Mouse (Mus musculus) heart, embryonic 15.5 days (tissue): Measurements from ENCODE around the gene Sipa1l3. TPM values are rescaled to one million over a fixed set of nuclear protein-coding genes. Genes with fewer than 3 reads are reported as not detected.

ENCODE experiments used
- ATAC-seq: fragments of 200-750 bp; cut with Nextera tagmentation; replicated peaks from 2 replicates; pipeline ENCODE4 v1.8.0; 2017; ENCODE audit warnings: low read depth, moderate TSS enrichment; ENCODE audit not compliant: insufficient number of reproducible peaks, insufficient read depth, low FRiP score
- H3K27ac ChIP-seq: fragments of 300-500 bp; sonication (generic); 2 replicates; pipeline ENCODE4 v1.5.1; 2015; ENCODE audit warnings: mild to moderate bottlenecking, inconsistent platforms
- H3K27me3 ChIP-seq: fragments of 300-500 bp; sonication (generic); 2 replicates; pipeline ENCODE4 v1.6.1; 2015; ENCODE audit warnings: inconsistent platforms
- H3K36me3 ChIP-seq: fragments of 300-500 bp; sonication (generic); 2 replicates; pipeline ENCODE4 v1.6.1; 2015; ENCODE audit warnings: mild to moderate bottlenecking, inconsistent platforms
- H3K4me1 ChIP-seq: fragments of 300-500 bp; sonication (generic); replicated peaks from 2 replicates; pipeline ENCODE4 v1.6.1; 2015; ENCODE audit warnings: inconsistent platforms
- H3K4me2 ChIP-seq: fragments of 300-500 bp; sonication (generic); 2 replicates; pipeline ENCODE4 v1.6.1; 2015; ENCODE audit warnings: inconsistent platforms, mild to moderate bottlenecking, moderate library complexity
- H3K4me3 ChIP-seq: fragments of 300-500 bp; sonication (generic); 2 replicates; pipeline ENCODE4 v1.5.1; 2015; ENCODE audit warnings: mild to moderate bottlenecking, inconsistent platforms
- H3K9ac ChIP-seq: fragments of 300-500 bp; sonication (generic); 2 replicates; pipeline ENCODE4 v1.6.1; 2015; ENCODE audit warnings: mild to moderate bottlenecking, inconsistent platforms
- H3K9me3 ChIP-seq: fragments of 300-500 bp; sonication (generic); replicated peaks from 2 replicates; pipeline ENCODE4 v1.6.1; 2016; ENCODE audit warnings: inconsistent platforms
- WGBS: fragments of 180-500 bp; shearing (Covaris S2); methylation state at CpG from one replicate; pipeline ENCODE4 v1.1.7; 2015; ENCODE audit warnings: mixed read lengths; 5-methylcytosine and 5-hydroxymethylcytosine counted together
- polyA plus RNA-seq: library from polyadenylated mRNA; unstranded; fragments of >200 nt; fragmentation: Nextera tagmentation; extraction: Ambion mirVana; gene quantifications from 2 replicates; pipeline ENCODE4 v1.2.1, GENCODE M21; 2015

Gene Sipa1l3
- polyA plus RNA-seq, 1 experiment from 2014 or later = 2.2 TPM

GRCm38 (mm10) chr7:29341722-29342121, 176.7 kb downstream of the Sipa1l3 start:
- Histone ChIP-seq H3K4me1 (0 out of 2 replicates have a peak, but pooled peaks cover 2% of the 10 kb centered on the region), H3K4me3 (no peak overlapping the region), H3K9ac (no peak overlapping the region), H3K27me3 (no peaks in the 10 kb centered on the region), H3K36me3 (no peaks in the 10 kb centered on the region), H3K27ac (no peak overlapping the region), H3K4me2 (no peak overlapping the region), H3K9me3 (no peaks in the 10 kb centered on the region)
- ATAC-seq = no peak
- 64% methylated on average over 12 of the region's 12 CpGs for WGBS

- H3K4me1 ChIP-seq = 0 out of 2 replicates have a peak, but pooled peaks cover 2% of the 10 kb centered on the region
- no peak overlapping the region for H3K9ac ChIP-seq
- no peak overlapping the region for H3K4me2 ChIP-seq
- no peak for ATAC-seq
- no peaks in the 10 kb centered on the region for H3K27me3 ChIP-seq
- no peaks in the 10 kb centered on the region for H3K9me3 ChIP-seq
- no peak overlapping the region for H3K27ac ChIP-seq
- no peak overlapping the region for H3K4me3 ChIP-seq
- 79% methylated on average over 8 of the region's 8 CpGs for WGBS
- no peaks in the 10 kb centered on the region for H3K36me3 ChIP-seq
Observed at GRCm38 (mm10) chr7:29340838-29341237, 177.6 kb downstream of the Sipa1l3 start.

- no peaks in the 10 kb centered on the region for H3K36me3 ChIP-seq
- no peak for ATAC-seq
- no peaks in the 10 kb centered on the region for H3K27me3 ChIP-seq
- H3K4me1 ChIP-seq = 0 out of 2 replicates have a peak, but pooled peaks cover 2% of the 10 kb centered on the region
- no peak overlapping the region for H3K4me3 ChIP-seq
- no peaks in the 10 kb centered on the region for H3K9me3 ChIP-seq
- H3K27ac ChIP-seq = no peak overlapping the region
- H3K4me2 ChIP-seq = no peak overlapping the region
- 91% methylated on average over 9 of the region's 9 CpGs for WGBS
- no peak overlapping the region for H3K9ac ChIP-seq
Observed at GRCm38 (mm10) chr7:29340247-29340646, 178.2 kb downstream of the Sipa1l3 start.

GRCm38 (mm10) chr7:29338984-29339679, 179.3 kb downstream of the Sipa1l3 start:
- ATAC-seq = no peak
- no peaks in the 10 kb centered on the region for H3K9me3 ChIP-seq
- H3K9ac ChIP-seq = no peak overlapping the region
- H3K4me2 ChIP-seq = no peak overlapping the region
- no peaks in the 10 kb centered on the region for H3K36me3 ChIP-seq
- H3K4me1 ChIP-seq = 0 out of 2 replicates have a peak, but pooled peaks cover 2% of the 10 kb centered on the region
- H3K27ac ChIP-seq = no peak overlapping the region
- no peaks in the 10 kb centered on the region for H3K27me3 ChIP-seq
- WGBS = 48% methylated on average over 14 of the region's 14 CpGs
- H3K4me3 ChIP-seq = no peak overlapping the region

GRCm38 (mm10) chr7:29338351-29338919, 180.0 kb downstream of the Sipa1l3 start:
- no peaks in the 10 kb centered on the region for H3K9me3 ChIP-seq

GRCm38 (mm10) chr7:29337766-29338165, 180.7 kb downstream of the Sipa1l3 start:
- no peak overlapping the region for H3K9ac ChIP-seq
- WGBS = 61% methylated on average over 2 of the region's 2 CpGs
- H3K9me3 ChIP-seq = no peaks in the 10 kb centered on the region
- H3K27me3 ChIP-seq = no peaks in the 10 kb centered on the region
- no peak overlapping the region for H3K4me2 ChIP-seq
- no peak for ATAC-seq
- H3K4me3 ChIP-seq = no peak overlapping the region
- H3K27ac ChIP-seq = no peak overlapping the region
- no peaks in the 10 kb centered on the region for H3K36me3 ChIP-seq
- 0 out of 2 replicates have a peak, but pooled peaks cover 2% of the 10 kb centered on the region for H3K4me1 ChIP-seq

More at GRCm38 (mm10) chr7:29338351-29338919, 180.0 kb downstream of the Sipa1l3 start:
- WGBS = 82% methylated on average over 9 of the region's 9 CpGs
- Histone ChIP-seq H3K36me3 (no peaks in the 10 kb centered on the region), H3K4me2 (no peak overlapping the region), H3K27me3 (no peaks in the 10 kb centered on the region), H3K4me1 (0 out of 2 replicates have a peak, but pooled peaks cover 2% of the 10 kb centered on the region), H3K27ac (no peak overlapping the region), H3K4me3 (no peak overlapping the region), H3K9ac (no peak overlapping the region)
- ATAC-seq = no peak

- H3K27me3 ChIP-seq = no peaks in the 10 kb centered on the region
Observed at GRCm38 (mm10) chr7:29336795-29337319, 181.6 kb downstream of the Sipa1l3 start.

GRCm38 (mm10) chr7:29335841-29336671, 182.4 kb downstream of the Sipa1l3 start:
- ATAC-seq = no peak
- no peaks in the 10 kb centered on the region for H3K9me3 ChIP-seq
- H3K36me3 ChIP-seq = no peaks in the 10 kb centered on the region
- no peak overlapping the region for H3K4me2 ChIP-seq
- H3K9ac ChIP-seq = no peak overlapping the region
- no peaks in the 10 kb centered on the region for H3K27me3 ChIP-seq
- 0 out of 2 replicates have a peak, but pooled peaks cover 2% of the 10 kb centered on the region for H3K4me1 ChIP-seq
- H3K4me3 ChIP-seq = no peak overlapping the region
- WGBS = 77% methylated on average over 6 of the region's 6 CpGs
- H3K27ac ChIP-seq = no peak overlapping the region

More at GRCm38 (mm10) chr7:29336795-29337319, 181.6 kb downstream of the Sipa1l3 start:
- WGBS = 69% methylated on average over 9 of the region's 9 CpGs
- Histone ChIP-seq H3K36me3 (no peaks in the 10 kb centered on the region), H3K27ac (no peak overlapping the region), H3K9me3 (no peaks in the 10 kb centered on the region), H3K4me3 (no peak overlapping the region), H3K4me1 (0 out of 2 replicates have a peak, but pooled peaks cover 2% of the 10 kb centered on the region), H3K4me2 (no peak overlapping the region), H3K9ac (no peak overlapping the region)
- ATAC-seq = no peak

GRCm38 (mm10) chr7:29335276-29335675, 183.2 kb downstream of the Sipa1l3 start:
- H3K27me3 ChIP-seq = no peaks in the 10 kb centered on the region
- H3K27ac ChIP-seq = no peak overlapping the region
- no peaks in the 10 kb centered on the region for H3K36me3 ChIP-seq
- no peaks in the 10 kb centered on the region for H3K9me3 ChIP-seq
- no peak overlapping the region for H3K4me3 ChIP-seq
- no peak for ATAC-seq
- H3K9ac ChIP-seq = no peak overlapping the region
- H3K4me1 ChIP-seq = 0 out of 2 replicates have a peak, but pooled peaks cover 2% of the 10 kb centered on the region
- no peak overlapping the region for H3K4me2 ChIP-seq

GRCm38 (mm10) chr7:29334156-29334555, 184.3 kb downstream of the Sipa1l3 start:
- Histone ChIP-seq H3K9me3 (no peaks in the 10 kb centered on the region), H3K36me3 (no peaks in the 10 kb centered on the region), H3K9ac (no peak overlapping the region), H3K4me1 (no peaks in the 10 kb centered on the region), H3K4me2 (no peak overlapping the region), H3K4me3 (no peak overlapping the region), H3K27me3 (no peaks in the 10 kb centered on the region), H3K27ac (no peak overlapping the region)
- WGBS = 70% methylated on average over 6 of the region's 7 CpGs
- no peak for ATAC-seq

GRCm38 (mm10) chr7:29328984-29329383, 189.5 kb downstream of the Sipa1l3 start:
- no peak overlapping the region for H3K9ac ChIP-seq
- H3K4me1 ChIP-seq = no peaks in the 10 kb centered on the region
- no peaks in the 10 kb centered on the region for H3K27me3 ChIP-seq
- no peak for ATAC-seq
- no peaks in the 10 kb centered on the region for H3K9me3 ChIP-seq
- H3K27ac ChIP-seq = no peak overlapping the region
- WGBS = 87% methylated on average over 16 of the region's 16 CpGs
- H3K4me2 ChIP-seq = no peak overlapping the region
- no peaks in the 10 kb centered on the region for H3K36me3 ChIP-seq
- H3K4me3 ChIP-seq = no peak overlapping the region
